Mouse (Mus musculus) left cerebral cortex, adult 18-20 months (tissue): ENCODE data around the gene Idi1. TPM values are rescaled to one million over a fixed set of nuclear protein-coding genes. Genes with fewer than 3 reads are reported as not detected.
"Not testable (repeated sequence)": the region's sequence is repeated elsewhere in the genome, so short reads cannot be mapped to it uniquely, and the experiment has no call there.

Experiments
- DNase-seq, 2 experiments: peaks; one replicate each; pipeline ENCODE4 v3.0.0; 2021 to 2022; ENCODE audit warnings: low spot score in 2 of 2, mixed read lengths in 1 of 2
- long read RNA-seq, 2 experiments: library from polyadenylated mRNA; stranded (forward); transcript quantifications; one replicate each; pipeline ENCODE4 v2.0.0; 2021
- total RNA-seq, 2 experiments: library from RNA; stranded (reverse); gene quantifications; 2 replicates each; pipeline ENCODE4 v1.2.3; 2021

Gene Idi1
- 10 to 100 TPM; 35.6 to 44.1 TPM for total RNA-seq
- long read RNA-seq, experiment 1, transcript Idi1-201 (5 exons, 3,027 nt), result major isoform, 27 of 29 reads
- long read RNA-seq, experiment 1, partial matches to known transcripts, result 1 of 29 reads
- long read RNA-seq, experiment 1, other reads (novel, unspliced or antisense), result 1 of 29 reads
- long read RNA-seq, experiment 2, transcript Idi1-201 (5 exons, 3,027 nt), result major isoform, 38 of 40 reads
- long read RNA-seq, experiment 2, partial matches to known transcripts, result 0 of 40 reads
- long read RNA-seq, experiment 2, other reads (novel, unspliced or antisense), result 2 of 40 reads

- peak; percentile 96 to 98 for DNase-seq
Measured at GRCm38 (mm10) chr13:8885445-8886184, at the start of gene Idi1. TSS of gene Idi1 (plus strand) at chr13:8885501.

DNA sequence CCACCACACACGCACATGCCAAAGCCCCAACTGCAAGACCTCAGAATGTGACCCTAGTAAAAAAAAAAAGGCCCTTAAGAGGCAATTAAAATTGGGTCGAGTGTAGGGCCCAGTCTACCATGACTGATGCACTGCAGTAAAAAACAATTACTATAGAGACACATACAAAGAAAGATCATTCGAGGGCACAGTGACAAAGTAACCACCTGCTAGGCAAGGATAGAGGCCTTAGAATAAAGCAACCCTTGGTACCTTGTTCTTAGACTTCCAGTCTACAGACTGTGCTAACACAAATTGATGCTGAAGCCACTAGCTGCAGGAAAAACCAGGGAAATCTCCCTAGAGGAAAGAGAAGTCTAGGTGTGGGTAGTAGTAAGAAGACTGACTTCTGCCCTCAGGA lies 46.9 kb upstream of the Idi1 start:
- DNase-seq, result no peak

DNA sequence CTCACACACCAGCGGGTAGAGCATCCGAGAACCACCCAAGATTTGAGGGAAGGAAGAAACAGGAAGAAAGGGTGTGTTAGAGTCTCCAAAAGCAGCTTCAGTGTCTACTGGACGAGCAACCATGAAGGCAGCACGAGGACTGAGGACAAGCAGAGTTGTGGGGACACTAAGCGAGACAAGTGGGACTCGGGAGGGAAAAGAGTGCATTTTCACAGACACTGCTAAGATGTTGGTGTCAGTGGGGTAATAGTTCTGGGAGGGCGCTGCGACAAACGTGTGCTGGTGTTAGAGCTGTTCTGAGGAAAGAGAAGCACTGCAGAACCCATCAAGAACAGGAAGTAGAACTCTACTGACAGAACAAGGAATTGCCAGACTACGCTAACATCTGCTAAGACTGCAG lies 46.2 kb upstream of the Idi1 start:
- no peak for DNase-seq

DNA sequence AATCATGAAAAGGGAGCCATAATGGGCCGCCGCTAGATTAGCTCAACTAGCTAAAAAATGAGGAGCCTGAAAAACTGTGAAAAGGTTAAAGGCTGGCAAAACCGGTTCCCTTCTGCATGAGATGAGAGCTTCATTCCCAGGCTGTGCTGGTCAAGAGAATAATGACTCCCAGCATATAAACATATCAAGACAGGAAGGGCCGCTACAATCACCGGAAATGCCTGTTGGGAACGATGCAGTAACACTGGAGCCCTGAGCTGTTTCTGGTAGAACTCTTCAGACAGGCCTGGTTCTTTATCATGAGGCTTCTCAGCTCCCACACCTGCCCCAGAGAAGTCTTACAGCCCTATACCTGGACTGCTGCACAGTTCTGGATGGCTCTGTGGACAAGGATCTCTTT lies 45.4 kb upstream of the Idi1 start:
- DNase-seq, result no peak

- DNase-seq, result no peak
Measured at GRCm38 (mm10) chr13:8840941-8841340, 44.4 kb upstream of the Idi1 start.

GRCm38 (mm10) chr13:8841846-8842245 lies 43.5 kb upstream of the Idi1 start:
- DNase-seq, result not testable (repeated sequence)

- no peak for DNase-seq
Measured at GRCm38 (mm10) chr13:8842273-8842672, 43.0 kb upstream of the Idi1 start.

GRCm38 (mm10) chr13:8847702-8848101 lies 37.6 kb upstream of the Idi1 start:
- no peak for DNase-seq

GRCm38 (mm10) chr13:8849311-8849710 lies 36.0 kb upstream of the Idi1 start:
- no peak for DNase-seq

DNA sequence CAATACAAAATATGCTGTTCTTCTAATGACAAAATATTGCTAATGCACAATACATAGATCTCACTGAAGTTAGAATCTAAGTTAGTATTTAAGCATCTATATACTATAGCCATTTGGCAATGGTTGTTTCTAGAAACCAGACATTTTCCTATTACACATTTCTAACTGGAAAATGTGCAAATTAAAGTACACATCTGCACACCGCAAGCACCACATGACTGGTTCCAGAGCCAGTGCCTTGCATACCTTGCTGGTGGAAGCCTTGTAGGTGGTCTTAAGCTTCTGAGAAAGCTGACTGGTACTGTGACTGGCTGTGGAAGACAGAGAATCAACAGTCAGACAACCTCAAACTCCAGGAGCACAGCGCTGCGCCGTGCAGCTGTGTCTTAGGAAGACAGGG lies 31.9 kb upstream of the Idi1 start:
- no peak for DNase-seq

DNA sequence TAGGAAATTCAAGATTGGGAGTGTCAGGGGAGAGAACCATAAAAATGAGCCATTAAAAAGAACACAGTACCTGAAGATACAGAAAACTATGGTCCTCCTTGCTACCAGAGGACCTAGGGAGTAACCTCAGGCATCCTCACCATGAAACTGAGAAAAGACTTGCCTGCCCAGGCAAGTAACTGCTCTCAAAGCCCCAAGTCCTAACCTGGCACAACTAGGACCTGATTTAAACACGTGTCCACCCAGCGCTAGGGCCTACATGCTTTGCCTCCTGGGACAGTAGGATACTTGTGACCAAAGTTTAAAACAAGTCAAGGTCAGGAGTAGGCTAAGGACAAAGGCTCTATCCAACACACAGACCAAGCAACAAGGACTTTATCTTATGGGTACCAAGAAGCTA lies 30.5 kb upstream of the Idi1 start:
- DNase-seq, result no peak

GRCm38 (mm10) chr13:8858453-8858852 lies 26.8 kb upstream of the Idi1 start:
- DNase-seq, result no peak

DNA sequence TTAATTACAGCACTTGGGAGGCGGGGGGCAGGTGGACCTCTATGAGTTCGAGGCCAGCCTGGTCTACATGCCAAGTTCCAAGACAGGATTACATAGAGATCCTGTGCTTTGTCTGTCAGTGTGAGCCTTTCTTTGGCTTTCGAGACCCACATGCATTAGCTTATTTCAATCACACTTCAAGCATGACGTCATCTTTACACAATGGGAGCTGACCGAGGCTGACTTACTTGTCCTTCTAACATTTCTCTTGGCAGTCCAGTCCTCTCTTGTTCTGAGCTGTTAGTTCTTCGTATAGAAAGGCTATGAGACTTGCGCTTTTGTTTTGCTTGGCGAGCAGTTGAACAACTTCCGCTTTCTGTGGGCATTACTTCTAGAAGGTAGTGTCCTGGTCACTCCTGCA lies 24.4 kb upstream of the Idi1 start:
- no peak for DNase-seq

- no peak for DNase-seq
Measured at GRCm38 (mm10) chr13:8864990-8865389, 20.3 kb upstream of the Idi1 start.

GRCm38 (mm10) chr13:8866612-8867011 lies 18.7 kb upstream of the Idi1 start:
- no peak for DNase-seq

DNA sequence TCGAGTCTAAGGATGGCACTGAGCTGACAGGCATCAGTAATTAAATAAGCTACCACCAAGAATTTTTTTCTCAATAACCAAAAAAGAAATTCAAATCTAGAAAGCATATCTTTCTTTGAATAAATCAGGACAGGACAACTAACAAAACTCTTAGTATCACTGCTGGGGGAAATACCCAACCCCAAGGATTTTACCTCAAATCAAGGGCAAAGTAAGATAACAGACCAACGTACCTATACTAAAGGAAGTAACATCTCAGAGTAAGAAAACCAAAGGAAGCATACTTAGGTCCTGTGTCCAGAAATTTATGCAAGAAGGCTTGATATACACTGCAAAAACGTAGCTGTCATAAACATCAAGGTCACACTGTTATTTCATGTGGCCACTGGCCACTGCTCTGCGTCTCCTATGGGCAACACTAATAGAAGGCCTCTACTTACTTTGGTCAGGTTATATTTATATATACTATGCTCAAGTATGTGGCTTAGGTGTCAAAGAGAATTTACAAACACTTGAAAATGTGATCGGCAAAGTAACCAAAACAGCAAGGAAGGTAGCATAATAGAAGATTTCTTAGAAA lies 15.6 kb upstream of the Idi1 start:
- no peak for DNase-seq

DNA sequence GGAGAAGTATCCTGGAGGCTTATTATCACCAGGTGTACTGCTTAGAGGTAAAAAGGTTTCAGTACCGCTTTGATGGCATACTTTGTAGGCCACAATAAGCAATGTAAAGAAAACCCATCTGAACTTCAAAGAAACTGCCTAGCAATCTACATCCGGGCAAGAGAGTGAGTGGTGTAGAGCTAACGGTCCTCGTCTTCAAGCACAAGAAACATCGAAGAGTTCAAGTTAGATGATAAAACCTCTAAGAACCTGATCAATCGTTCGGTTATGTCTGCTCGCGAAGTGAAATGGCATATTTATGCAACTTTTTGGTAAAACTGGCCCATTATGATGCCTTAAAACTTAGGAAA lies 15.2 kb upstream of the Idi1 start:
- DNase-seq, result no peak

- peak; percentile 84 to 87 for DNase-seq
Measured at GRCm38 (mm10) chr13:8870510-8871313, 14.6 kb upstream of the Idi1 start.

- DNase-seq, result peak; percentile 53 to 65
Measured at GRCm38 (mm10) chr13:8871314-8871962, 13.9 kb upstream of the Idi1 start, which contains the start of gene Wdr37. TSS of gene Wdr37 (minus strand) at chr13:8871909.

DNA sequence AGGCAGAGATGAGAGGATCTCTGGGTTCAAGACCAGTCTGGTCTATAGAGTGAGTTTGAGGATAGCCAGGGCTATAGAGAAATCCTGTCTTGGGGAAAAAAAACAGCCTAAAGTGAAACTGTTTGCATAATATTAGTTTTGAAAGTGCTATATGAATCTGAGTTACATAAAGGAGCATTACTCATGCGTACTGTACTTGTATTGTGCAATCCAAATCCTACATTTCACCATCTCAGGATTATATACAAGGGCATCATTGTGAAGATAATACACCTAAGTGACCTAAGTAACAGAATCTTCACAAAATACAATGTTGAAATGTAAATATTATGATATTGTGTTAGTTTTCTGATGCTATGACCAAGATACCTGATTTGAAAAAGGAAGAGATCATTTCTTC lies 11.5 kb upstream of the Idi1 start:
- no peak for DNase-seq

DNA sequence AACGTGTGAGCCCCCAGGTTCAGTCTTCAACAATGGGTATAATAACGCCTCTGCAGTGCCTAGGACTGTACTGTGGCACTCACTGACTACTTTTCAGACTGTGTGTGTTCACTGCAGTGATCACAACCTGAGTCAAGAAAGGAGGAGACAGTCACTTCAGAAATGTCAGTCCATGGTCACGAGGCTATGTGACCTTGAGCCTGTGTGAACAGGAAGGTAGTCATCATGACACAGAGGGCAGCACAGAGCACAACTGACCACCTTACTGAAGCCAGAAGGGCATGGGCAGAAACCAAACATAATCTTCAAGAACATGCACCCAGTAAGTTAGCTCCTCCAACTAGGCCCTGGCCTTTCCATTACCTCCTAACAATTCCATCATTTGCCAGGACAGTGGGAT lies 3.7 kb upstream of the Idi1 start:
- DNase-seq, result no peak
